Mouse (Mus musculus): ENCODE results near the gene Ess2.

The Ess2 gene

DNA sequence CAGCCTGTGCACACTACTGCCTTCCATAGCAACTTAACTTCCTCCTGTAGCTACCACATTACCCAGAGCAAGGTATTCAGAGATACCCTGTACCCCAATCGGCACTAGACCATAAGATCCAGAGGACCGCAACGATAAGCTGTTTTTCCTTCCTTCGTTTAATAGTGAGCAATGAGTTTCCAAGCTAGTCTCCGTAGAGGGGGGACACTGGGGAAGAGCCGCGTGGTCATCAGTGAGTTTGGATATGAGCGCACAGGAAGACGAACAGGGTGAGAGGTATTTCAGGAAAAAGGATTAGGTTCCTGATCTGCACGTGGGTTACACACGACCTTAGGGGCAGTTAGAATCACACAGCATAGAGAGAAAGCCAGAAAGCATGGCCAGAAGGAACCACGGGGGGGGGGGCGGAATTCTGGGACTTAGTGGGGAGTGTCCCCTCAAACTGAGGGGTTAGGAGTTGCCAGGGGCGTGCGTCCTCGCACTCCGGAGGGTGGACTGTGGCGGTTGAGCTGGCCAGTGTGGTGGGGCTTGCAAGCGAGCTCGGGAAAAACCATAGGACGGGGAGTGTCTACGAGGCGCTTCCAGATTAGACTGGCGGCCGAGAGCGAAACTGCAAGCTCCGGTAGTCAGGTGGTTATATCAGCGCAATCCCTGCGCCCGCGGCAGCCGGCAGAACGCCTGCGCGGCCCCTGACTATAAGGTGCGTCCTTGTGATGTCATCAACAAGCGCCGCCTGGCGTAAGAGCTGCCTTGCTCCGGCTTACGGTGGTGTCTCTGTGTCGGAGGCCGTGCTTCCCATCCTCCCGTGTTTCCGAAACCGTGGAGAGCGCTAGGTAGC, 10.4 kb upstream of the Ess2 start:
- peak; percentile 93 for DNase-seq (ENCODE audit: low spot score)

DNA sequence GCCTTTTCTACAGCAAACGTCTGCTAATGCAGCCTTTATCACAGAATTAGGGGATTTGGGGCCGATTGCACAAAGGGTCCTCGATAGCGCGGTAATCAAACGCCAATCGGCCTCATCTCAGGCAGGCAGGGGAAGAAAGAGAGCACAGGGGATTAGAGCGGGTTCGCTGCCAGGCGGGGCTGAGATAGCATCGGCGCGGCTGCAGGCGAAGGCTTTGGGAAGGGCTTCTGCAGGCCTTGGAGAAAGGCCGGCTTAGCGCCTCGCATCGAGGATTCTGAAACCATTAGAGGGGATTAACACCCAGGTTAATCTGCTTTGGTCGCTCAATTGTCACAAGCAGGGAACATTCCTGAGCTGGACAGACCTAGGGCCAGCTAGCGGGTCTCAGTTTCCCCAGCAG, 9.4 kb upstream of the Ess2 start:
- no peak for DNase-seq (ENCODE audit: low spot score)

DNA sequence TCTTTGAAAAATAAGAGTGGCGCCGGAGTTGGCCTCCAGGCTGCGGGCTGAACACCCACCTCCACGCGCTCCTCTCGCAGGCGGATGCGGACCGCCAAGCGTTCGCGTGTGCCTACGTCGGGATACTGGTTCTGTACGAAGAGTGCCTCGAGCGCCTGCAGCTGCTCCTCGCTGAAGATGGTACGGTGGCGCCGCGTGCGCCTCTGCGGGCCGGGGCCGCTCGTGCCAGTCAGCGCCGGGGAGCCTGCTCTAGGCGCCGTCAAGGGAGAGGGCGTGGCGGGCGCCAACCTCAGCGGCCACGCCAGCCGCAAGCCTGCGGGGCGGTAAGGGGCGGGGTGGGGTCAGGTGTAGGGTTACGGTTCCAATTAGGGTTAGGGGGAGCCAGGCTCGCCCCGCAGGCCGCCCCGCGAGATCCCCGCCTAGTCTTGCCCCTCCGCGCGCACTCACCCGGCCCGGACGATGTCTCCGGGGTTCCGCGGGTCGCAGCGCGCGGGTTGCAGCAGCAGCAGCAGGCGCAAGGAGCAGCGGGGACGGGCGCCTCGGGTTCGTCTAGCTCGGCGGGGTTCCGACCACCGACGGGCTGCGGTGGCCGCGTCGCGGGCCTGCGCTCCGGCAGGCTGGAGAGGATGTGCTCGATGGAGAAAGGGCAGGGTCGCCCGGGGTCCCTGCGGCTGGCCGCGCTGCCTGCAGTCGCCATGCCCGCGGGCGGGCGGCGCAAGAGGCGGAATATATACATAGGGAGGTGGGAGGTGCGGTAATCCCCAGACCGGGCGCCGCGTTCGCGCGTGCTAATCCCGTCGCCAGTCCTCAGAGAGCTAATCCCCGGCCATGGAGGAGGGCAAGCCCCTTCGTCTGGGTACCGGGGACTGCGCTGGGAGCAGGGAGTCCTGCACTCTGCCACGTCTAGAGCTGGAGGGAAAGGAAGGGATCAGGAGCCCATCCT, 3.4 kb upstream of the Ess2 start, which contains the start of gene Gsc2:
TSS of gene Gsc2 (minus strand) at position 753 of the 943 bp plus-strand sequence.
- DNase-seq (ENCODE audit: low spot score) = peak; percentile 42

DNA sequence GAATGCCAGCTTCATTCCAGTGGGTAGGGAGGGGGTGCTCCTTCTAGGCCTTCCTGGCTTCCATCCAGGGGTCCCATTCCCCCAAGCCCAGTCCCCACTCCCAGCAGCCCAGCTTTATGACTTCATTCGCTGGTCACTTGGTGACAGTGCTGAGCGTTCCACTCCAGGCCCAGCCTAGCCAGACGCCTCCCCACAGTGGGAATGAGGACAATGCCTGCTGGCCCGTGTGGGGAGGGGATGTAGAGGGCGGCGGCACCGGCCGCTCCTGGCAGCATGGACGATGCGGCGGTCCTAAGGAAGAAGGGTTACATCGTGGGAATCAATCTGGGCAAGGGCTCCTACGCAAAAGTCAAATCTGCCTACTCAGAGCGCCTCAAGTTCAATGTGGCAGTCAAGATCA, 12.7 kb downstream of the Ess2 start, which contains the start of the genes Dgcr2 and Tssk2:
TSS of gene Dgcr2 (minus strand) at position 101 of the 400 bp plus-strand sequence.
TSS of gene Tssk2 (plus strand) at position 176 of the 400 bp plus-strand sequence.
- DNase-seq (ENCODE audit: low spot score) = no peak

DNA sequence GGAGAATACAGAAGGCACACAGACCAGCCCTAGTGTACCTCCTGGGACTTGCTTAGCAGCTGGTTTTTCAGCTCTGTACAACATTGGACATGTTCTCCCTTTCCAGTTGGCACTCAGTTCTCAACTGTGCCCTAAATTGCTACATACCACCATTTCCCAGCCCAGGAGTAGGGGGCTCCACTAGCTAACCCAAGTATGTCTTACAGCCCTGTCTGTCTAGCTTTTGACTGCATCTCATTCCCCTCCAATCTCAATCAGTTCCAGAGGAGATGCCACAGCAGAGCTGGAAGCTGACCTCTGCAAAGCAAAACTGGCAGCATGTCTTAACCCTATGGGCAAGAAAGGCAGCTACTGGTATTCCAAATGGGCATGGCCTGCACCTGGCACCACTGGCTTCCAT, 15.1 kb downstream of the Ess2 start:
- no peak for DNase-seq (ENCODE audit: low spot score)

DNA sequence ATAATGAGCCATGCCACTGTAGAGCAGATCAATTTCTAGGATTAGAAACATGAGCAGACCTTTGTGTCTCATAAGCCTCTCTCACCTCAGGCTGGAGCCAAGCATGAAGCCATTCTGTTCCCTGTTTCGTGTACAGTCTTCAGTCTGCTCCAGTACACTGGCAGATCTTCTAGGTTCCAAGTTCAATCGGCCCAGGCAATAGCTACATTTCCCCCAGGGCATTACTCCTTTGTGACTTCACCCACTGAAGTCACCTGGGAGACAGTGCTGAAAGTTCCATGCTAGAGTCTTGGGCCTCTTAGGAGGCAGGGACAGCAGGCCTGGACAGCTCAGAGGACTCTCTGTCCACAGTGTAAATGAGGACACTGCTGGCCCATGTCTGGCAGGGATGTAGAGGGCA, 17.2 kb downstream of the Ess2 start, which contains the start of gene Tssk1:
TSS of gene Tssk1 (plus strand) at position 301 of the 400 bp plus-strand sequence.
- no peak for DNase-seq (ENCODE audit: low spot score)

DNA sequence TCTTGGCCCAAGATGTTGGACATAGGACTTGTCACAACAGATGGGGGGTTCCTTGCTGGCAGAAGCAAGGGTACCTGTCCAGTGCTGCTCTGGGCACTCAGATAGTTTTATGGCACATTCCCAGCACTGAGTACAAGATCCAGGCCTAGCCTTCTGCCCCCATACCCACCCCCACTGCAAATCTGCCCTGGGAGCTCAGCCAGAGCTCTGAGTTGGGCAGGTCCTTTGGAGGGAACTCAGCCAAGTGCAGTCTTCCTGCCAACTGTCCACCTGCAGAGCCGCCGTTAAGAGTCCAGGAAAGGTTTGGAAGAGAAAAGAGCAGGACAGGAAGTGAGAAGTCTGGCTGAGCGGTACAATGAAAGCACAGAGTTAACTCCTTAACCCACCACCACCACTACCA, 18.5 kb downstream of the Ess2 start:
- peak; percentile 47 for DNase-seq (ENCODE audit: low spot score)

DNA sequence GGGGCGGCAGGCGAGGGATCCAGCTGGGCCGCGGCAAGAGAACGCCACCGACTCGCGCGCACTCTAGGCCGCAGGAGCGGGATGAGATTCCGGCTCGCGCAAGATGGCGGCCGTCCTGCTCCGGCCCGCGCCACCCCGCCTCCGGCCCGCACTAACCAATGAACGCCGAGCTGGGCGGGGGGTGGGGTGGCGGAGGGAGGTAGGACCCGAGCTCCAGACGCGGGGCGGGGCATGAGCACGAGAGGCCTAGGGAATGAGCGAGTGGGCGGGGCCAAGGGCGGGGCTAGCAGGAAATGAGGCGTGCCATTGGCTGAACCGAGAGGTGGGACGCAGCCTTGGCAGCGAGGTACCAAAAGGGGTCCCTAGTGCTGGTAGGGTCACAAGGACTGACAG, 19.6 kb downstream of the Ess2 start, which contains the start of gene Gm20518:
TSS of gene Gm20518 (minus strand) at position 105 of the 393 bp plus-strand sequence.
- DNase-seq (ENCODE audit: low spot score) = peak; percentile 99

DNA sequence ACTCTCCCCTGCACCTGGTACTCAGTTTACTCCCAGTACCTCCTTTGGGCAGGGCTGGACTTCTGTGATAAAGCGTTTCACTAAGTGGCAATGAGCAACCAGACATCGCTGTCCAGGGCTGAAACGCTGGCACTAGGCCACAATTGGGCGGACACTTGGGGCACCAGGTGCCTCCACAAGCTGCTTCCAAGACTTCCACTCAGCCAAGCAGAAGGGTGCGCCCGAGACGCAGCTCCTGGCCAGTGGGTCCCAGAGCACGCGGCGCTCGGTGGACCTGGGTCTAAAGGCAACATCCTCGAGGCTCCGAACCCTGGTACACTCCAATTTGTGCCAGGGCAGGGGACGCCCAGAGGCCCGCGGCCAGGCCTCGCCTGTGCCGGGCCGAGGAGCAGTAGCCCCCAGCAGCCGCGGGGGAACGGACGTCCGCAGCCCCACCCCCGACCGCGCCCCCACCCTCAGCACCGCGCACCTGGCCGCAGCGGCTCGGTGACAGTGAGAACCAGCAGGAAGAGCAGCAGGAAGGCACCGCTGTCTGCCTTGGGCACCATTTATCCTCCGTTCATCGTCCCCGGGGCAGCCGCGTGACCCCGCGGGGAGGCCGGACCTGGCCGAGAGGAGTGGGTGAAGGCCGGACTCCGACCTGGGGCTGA, 20.1 kb downstream of the Ess2 start:
- DNase-seq (ENCODE audit: low spot score) = peak; percentile 80

DNA sequence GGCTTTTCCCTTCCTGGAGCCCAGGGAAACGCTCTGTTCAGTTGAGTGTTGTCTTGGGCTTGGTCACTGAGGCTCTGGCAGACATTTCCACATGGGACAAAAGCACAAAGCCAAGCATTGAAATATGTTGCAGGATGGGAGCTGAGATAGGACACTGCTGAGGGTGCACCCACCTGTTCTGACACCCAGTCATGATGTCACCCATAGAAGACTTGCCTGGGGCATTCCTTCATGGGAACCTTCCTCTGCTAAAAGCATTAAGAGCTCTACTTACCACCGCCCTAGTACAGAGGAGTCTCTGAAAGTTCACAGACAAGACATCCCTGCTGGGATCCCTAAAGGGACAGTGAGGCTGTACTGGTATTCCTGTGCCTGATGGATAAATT, 20.8 kb downstream of the Ess2 start:
- DNase-seq (ENCODE audit: low spot score) = no peak

DNA sequence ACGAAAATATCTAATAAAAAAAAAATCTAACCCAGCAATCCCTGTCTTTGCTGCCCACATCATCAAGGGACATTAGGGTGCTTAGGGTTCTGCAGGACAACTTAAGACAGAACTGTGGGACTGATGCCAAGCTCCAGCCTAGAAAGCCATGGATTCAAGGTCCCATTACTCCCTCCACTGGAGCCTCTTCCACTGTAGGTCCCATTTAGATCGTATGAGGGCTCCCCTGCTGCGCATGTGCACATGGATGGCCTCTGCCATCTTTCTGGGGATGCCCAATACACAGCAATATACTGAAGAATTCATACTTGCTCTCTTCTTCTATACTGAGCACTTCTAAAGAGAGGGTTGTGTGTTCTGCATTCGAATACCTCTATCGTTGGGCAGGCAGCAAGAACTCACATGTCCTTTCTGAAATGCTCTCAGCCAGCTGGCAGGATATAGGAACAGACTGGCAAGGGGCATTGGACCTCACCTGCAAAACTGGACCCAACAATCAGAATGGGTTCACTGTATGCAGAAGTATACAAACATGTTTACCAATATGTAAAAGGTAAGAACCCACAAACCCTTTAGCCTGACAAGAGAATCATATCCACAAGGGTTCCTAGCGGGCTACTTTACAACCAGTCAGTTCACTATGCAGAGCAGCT, 21.3 kb downstream of the Ess2 start:
- DNase-seq (ENCODE audit: low spot score) = no peak

DNA sequence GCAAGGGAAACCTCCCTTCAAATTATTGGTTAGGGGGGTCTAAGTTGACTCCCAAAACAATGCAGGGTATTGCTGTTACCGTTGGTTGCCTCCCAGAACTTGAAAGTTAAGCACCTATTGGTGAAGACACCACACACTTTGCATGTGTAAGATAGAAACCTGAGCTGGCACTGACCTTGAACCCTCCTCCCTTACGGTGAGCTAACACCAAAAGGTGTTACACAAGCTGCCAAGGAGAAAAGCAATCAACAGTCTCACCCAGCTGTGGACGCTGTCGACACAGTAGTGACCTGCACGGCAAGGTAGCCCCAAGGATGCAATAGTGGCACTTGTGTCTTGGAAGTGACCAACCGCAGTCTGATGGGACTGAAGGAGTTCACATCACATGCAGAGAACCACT, 27.0 kb downstream of the Ess2 start:
- DNase-seq (ENCODE audit: low spot score) = no peak

DNA sequence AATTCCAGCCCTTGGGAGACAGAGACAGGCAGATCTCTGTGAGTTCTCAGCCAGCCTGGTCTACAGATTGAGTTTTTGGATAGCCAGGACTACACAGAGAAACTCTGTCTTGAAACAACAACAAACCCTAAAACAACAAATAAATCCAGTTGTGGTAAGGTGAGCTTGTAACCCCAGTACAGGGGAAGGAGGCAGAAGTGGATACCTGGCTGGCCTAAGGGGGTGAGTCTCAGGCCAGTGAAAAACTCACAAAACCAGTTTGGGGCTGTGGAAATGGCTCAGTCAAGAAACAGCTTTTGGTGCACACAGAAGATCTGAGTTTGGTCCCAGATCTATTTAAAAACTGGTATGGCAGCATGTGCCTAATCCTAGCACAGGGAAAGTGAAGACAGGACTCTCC, 29.0 kb downstream of the Ess2 start:
- DNase-seq (ENCODE audit: low spot score) = no peak

DNA sequence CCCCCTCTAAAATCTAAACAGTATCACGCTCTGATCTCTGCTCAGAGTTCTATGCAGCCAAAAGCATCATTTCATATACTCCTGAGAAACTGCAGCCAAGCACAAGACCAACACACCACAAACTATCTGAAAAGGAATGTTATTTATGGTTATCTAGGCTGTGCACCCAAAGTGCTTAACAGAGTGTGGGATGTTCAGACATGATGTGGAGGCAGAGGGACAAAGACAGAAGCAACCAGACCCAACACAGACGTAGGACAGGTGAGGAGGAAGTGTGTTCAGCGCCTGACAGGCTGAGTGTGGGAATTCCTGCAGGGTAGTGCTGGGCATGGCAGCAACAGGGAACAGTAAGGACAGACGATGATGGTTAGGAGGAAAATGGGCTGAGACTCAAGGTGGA, 31.6 kb downstream of the Ess2 start:
- no peak for DNase-seq (ENCODE audit: low spot score)

DNA sequence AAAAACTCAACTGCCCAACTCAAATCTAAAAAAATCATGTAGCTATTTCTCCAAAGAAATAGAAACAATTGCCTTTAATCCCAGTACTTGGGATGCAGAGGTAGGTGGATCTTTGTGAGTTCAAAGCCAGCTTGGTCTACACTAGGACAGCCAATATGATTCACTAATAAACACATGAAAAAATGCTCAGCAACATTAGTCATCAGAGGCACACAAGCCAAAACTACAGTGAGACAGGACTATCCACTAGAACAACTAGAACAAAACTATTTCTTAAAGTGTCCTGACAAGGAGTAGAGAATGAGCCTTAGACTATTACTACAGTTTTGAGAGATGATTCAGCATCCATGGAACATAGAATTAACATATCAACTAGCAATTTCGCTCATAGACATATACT, 35.1 kb downstream of the Ess2 start:
- DNase-seq (ENCODE audit: low spot score) = no peak

DNA sequence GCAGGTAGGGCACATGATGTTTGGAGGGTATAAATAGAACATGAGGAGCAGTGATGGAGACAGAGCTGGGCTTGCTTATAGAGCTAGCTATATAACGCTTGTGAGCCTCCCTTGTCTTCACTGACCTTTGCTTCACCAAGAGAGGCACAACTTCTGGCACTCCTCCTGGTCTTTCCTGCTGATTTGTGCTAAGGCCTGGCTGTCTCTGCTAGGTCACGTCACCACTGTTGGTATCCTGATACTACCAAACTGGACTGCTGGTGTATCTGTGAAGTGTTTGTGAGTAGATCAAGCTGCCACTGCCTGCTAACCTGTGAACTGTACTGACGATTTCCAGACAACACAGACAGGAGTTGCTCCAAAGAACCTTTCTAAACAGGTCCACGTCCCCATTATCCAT, 36.0 kb downstream of the Ess2 start:
- no peak for DNase-seq (ENCODE audit: low spot score)

DNA sequence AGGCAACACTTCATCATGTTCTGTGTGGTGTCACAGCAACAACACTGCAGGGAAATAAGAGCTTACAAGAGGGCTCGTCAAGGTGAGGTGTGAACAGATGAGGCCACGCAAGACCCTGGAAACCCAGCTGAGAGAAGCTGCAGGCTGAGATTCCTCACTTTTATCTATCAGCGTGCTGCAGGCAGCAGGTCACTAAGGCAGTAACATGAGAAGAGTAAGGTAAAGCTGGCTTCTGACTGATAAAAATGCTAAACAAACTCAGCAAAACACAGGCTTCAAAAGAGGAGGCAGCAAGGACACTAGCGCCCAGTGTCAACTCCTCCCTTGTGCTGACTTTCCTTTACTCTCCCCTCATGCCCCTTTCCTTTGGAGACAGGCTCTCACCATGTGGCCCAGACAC, 38.2 kb downstream of the Ess2 start:
- DNase-seq (ENCODE audit: low spot score) = no peak

DNA sequence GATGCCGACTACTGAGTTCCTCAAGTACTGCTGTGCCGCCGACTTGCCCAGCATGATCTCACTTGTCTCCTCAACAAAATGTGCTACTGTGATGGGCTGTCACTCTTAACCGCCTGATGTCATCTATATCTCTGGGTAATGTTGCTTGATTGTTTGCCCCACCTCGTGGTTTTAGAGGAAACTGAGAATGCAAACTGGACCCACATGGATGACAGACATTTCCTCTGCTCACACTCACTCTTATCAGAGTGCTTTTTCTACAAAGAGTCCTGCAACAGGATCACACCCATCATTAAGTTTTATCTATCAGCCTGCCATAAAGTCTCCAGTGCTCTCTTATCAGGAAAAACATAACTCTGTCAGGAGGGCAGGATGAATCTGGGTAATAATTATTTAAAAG, 39.9 kb downstream of the Ess2 start:
- no peak for DNase-seq (ENCODE audit: low spot score)

DNA sequence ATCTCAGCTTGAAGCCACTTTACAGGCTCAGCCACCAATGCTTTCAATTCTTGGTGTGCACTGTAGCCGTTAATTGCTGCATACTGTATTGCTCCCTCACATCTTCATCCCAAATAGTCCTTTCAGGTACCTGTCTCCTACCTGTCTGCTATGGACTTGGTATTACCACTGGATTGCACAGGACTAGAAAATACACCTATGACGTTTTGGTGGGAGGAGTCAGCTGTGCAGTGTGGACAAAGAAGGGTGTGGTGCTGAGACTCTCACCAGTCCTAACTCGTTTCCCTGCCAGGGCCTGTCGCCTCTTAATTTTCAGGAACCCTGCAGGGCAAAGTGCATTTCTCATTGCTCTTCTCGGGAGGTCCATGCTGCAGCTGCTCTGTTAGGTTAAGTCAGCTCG, 45.4 kb downstream of the Ess2 start:
- no peak for DNase-seq (ENCODE audit: low spot score)

DNA sequence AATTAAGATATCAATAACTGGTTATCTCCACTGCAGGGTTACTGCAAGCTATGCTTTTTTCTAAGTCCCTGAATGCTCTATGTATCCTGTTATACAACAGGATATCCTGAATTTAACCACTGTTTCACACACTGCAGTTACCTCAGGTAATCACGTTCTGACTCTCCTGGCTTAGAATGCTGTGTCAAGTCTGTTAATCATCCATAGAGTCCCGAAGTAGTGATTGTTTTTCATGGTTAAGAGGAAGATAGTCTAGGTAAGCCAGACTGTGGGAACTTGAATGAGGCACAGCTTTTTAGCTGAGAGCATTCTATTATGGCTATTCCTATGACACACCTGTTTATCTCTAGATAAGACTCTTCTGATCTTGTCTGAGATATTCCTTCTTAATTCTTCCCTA, 45.9 kb downstream of the Ess2 start:
- no peak for DNase-seq (ENCODE audit: low spot score)

DNA sequence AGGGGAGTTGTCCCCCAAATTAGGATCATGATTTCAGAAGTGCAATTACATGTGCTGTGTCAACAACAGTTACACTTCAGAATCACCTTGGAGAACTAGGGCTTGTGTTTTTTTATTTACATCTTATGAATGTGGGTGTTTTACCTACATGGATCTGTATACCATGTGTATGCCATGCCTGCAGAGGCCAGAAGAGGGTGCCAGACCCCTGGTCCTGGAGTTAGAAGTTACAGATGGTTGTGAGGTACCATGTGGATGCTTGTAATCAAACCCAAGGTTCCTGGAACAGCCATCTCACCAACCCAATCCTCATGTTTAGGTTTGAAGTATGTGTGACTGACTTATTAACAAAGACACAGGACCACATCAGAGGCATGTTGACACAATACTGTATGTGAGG, 52.6 kb downstream of the Ess2 start:
- DNase-seq (ENCODE audit: low spot score) = no peak

DNA sequence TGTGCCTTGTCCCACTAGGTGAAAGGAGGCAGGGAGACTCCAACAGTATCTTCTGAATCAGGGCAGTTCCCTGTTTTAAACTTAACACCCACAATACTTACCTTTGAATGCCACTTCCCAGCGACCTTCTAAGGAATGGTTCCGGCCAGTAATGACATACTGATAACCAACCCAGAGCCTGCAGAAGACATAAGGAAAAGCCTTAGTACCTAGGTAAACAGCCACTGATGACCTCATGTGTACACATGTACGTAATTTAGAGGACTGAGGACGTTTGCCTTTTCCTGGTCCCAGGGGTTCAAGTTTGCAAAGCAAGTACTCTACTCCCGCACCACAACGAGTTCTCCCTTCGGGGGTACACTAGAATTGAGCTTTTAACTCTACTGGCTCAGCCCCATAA, 54.0 kb downstream of the Ess2 start:
- no peak for DNase-seq (ENCODE audit: low spot score)

Measured in ovary, postnatal 36 days (tissue).